Mouse (Mus musculus) heart, adult 2 months (tissue): ENCODE results near the gene Tle3. TPM values are rescaled to one million over a fixed set of nuclear protein-coding genes. Genes with fewer than 3 reads are reported as not detected.

Source experiments
- DNase-seq, 2 experiments: peaks; one replicate each; pipeline ENCODE4 v3.0.0; 2021
- H3K27ac ChIP-seq: fragments of 200-600 bp; 2 replicates; pipeline ENCODE4 v1.8.1; 2022
- H3K27me3 ChIP-seq: fragments of 200-500 bp; 2 replicates; pipeline ENCODE4 v1.6.1; 2012; ENCODE audit warnings: mild to moderate bottlenecking, low read length, inconsistent platforms, mixed read lengths; ENCODE audit not compliant: control insufficient read depth, insufficient read depth
- H3K36me3 ChIP-seq: fragments of 200-500 bp; 2 replicates; pipeline ENCODE4 v1.6.1; 2012; ENCODE audit warnings: low read length, inconsistent platforms; ENCODE audit not compliant: control insufficient read depth, insufficient read depth
- H3K4me1 ChIP-seq: fragments of 200-500 bp; 2 replicates; pipeline ENCODE4 v1.6.1; 2011; ENCODE audit warnings: low read length; ENCODE audit not compliant: control insufficient read depth, insufficient read depth
- H3K4me3 ChIP-seq: fragments of 200-600 bp; 2 replicates; pipeline ENCODE4 v1.8.1; 2022
- H3K79me2 ChIP-seq: fragments of 200-500 bp; replicated peaks from 2 replicates; pipeline ENCODE4 v1.6.1; 2012; ENCODE audit warnings: mild to moderate bottlenecking, inconsistent platforms, low read length, moderate library complexity, mixed read lengths; ENCODE audit not compliant: control insufficient read depth, insufficient read depth
- H3K9ac ChIP-seq: fragments of 200-500 bp; 2 replicates; pipeline ENCODE4 v1.6.1; 2012; ENCODE audit warnings: low read depth, mild to moderate bottlenecking, control low read depth, inconsistent platforms, low read length, mixed read lengths
- CTCF ChIP-seq: fragments of 200-600 bp; IDR thresholded peaks from 2 replicates; pipeline ENCODE4 v1.8.1; 2022; ENCODE audit warnings: antibody characterized with exemption, mild to moderate bottlenecking, moderate library complexity
- EP300 ChIP-seq: fragments of 200-500 bp; IDR thresholded peaks from 2 replicates; pipeline ENCODE4 v1.6.1; 2011; ENCODE audit warnings: low read depth, low read length, control low read depth; ENCODE audit not compliant: insufficient read depth
- POLR2A ChIP-seq: fragments of 200-500 bp; IDR thresholded peaks from 2 replicates; pipeline ENCODE4 v1.6.1; 2011; ENCODE audit warnings: mild to moderate bottlenecking, low read depth, low read length, control low read depth; ENCODE audit not compliant: insufficient read depth
- WGBS: fragments of 180-500 bp; shearing (Covaris S2); methylation state at CpG from one replicate; pipeline ENCODE4 v1.1.7; 2018; 5-methylcytosine and 5-hydroxymethylcytosine counted together
- intact Hi-C: fragments of 180-260 bp; cut with DNase I; formaldehyde crosslinking; loops from one replicate; pipeline ENCODE4 v1.15.1; 2025
- polyA plus RNA-seq: library from polyadenylated mRNA; depleted of rRNA; stranded (reverse); fragments of >200 nt; gene quantifications from 2 replicates; pipeline ENCODE4 v1.2.3, GENCODE M21; 2012
- total RNA-seq, 2 experiments: library from RNA; stranded (reverse); gene quantifications; 2 replicates each; pipeline ENCODE4 v1.2.3; 2021

Tle3 gene
- total and polyA plus RNA-seq, 3 experiments: 16.5 to 16.8 (median 16.6) TPM

DNA sequence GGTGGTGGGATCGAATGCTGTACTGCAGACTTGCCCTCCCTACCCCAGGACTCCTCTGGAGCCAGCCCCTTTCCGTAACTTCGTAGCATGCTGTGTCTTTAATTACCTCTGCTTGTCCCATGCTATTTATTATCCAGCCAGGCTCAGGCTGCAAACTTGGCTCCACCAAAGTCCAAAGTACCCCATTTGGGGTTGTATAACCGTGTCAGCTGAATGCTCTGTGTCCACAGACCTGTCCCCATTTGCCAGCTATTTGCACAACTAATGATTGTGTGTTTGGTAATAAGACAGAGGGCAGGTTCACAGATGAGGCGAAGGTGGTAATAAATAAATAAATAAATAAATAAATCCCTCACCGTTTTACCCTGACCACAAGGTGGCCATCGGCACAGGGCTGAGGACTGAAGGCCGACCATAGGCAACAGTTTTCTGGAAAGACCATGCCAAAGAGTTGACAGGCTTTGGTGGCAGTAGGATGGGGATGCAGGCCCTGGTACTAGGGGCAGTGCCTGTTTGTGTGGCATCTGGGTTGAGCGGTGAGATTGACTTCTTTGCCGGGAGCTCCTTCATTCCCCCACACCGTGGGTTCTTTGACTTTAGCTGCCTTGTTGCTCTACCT is 7.0 kb downstream of the Tle3 start:
- peaks cover 13% of the 10 kb centered on the region for H3K4me1 ChIP-seq

DNA sequence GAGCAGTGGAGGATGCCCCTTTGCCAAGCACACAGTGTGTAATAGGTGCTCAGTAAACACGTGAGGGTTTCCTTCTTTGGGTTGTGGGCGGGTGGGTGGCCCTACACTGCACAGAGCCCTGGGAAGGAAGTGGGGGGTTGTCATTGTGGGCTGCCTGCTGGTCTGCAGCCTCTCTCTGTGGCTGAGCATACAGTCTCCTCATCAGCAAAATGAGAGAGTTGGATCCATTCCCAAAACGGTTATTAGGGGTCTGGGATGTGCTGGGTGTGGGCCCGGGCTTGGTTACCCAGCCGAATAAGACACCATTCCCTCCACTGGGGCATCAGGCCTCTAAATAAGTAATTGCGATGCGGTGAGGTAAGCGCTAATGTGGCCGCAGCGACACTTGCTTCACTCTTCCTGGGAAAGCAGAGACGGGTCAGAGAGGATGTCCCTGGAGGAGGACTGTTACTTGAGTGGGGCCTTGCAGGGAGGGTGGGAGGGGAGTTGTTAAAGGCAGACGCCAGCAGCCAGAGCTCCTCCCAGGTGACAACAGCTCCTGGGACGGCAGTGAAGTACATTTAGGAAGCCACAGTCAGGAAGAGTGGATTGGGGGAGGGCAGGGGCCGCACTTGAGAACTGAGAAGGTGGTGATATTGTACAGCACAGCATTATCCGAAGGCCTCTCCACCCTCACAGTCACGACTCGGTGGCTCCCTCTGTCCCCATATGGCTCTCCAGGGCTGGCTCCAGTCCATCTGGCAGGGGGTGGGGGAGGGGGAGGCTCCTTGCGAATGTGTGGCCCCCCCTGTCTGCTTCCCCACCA is 8.3 kb downstream of the Tle3 start:
- WGBS: 8% methylated on average over 18 of the region's 18 CpGs
- intact Hi-C loops: loop anchor here (10.0 kb wide), 1 partner anchor 514 kb away; no protein-coding TSS in a partner anchor
- Histone ChIP-seq H3K36me3 (no peaks in the 10 kb centered on the region; the same call in 1 of the 2 replicates), H3K27ac (no peak overlapping the region), H3K4me3 (no peak overlapping the region), H3K9ac (no peak overlapping the region), H3K4me1 (peaks cover 11% of the 10 kb centered on the region), H3K27me3 (no peaks in the 10 kb centered on the region), H3K79me2 (no peaks in the 10 kb centered on the region)
- DNase-seq: peak in 1 of 2 experiments; percentile 49
- TF ChIP-seq POLR2A (no peak), EP300 (no peak), CTCF (no peak)

More for the DNA sequence above, 7.0 kb downstream of the Tle3 start:
- Histone ChIP-seq H3K36me3 (no peaks in the 10 kb centered on the region; the same call in 1 of the 2 replicates), H3K27ac (no peak overlapping the region), H3K27me3 (no peaks in the 10 kb centered on the region), H3K9ac (no peak overlapping the region), H3K4me3 (no peak overlapping the region), H3K79me2 (no peaks in the 10 kb centered on the region)
- intact Hi-C loops: no loop called here
- peak; percentile 21; the same call in 1 of the 2 replicates for TF ChIP-seq CTCF
- no peak for TF ChIP-seq EP300
- TF ChIP-seq POLR2A: no peak
- WGBS: 85% methylated on average over 11 of the region's 11 CpGs
- no peak for DNase-seq

DNA sequence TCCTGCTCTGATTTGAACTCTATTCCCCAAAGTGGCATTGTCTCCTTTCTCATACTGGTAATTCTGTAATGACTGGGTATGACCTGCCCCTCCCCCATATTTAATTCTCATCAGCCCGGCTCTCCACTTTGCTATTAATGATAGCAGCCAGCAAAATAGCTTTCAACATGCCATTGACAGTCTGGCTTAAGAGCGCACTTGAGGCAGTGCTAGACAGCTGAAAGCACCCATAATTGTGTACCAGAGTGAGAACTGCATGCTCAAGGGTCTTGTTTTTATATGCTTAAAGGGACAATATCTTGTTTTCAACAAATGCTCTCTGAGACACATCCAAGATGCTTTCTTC is 8.9 kb downstream of the Tle3 start:
- Histone ChIP-seq H3K79me2 (no peaks in the 10 kb centered on the region), H3K27me3 (no peaks in the 10 kb centered on the region), H3K4me3 (no peak overlapping the region), H3K27ac (no peak overlapping the region), H3K4me1 (peaks cover 11% of the 10 kb centered on the region), H3K36me3 (no peaks in the 10 kb centered on the region; the same call in 1 of the 2 replicates), H3K9ac (no peak overlapping the region)
- WGBS: 47% methylated on average over 2 of the region's 2 CpGs
- intact Hi-C loops: loop anchor here (10.0 kb wide), 1 partner anchor 514 kb away; no protein-coding TSS in a partner anchor
- no peak for DNase-seq
- TF ChIP-seq POLR2A (no peak), EP300 (no peak), CTCF (no peak)

DNA sequence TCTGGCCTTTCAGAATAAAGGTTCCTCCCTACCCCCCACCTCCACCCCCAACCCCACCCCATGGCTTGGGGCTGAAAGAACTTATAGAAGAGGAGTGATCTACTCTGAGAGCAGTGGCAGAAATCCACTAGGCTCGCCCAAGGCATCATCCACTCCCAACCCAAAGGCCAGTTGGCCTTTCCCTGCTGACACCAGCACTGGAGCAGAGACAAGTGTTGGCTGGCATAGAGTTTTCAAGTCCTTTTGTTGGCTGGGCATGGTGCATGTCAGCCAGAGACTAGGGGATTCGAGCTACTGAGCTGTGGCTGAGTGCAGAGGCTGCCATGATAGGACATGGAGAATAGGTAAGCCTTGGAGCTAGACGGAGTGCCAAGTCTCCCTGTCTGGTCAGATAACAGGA is 9.3 kb downstream of the Tle3 start:
- 67% methylated on average over 3 of the region's 3 CpGs for WGBS
- no peaks in the 10 kb centered on the region for H3K27me3 ChIP-seq

DNA sequence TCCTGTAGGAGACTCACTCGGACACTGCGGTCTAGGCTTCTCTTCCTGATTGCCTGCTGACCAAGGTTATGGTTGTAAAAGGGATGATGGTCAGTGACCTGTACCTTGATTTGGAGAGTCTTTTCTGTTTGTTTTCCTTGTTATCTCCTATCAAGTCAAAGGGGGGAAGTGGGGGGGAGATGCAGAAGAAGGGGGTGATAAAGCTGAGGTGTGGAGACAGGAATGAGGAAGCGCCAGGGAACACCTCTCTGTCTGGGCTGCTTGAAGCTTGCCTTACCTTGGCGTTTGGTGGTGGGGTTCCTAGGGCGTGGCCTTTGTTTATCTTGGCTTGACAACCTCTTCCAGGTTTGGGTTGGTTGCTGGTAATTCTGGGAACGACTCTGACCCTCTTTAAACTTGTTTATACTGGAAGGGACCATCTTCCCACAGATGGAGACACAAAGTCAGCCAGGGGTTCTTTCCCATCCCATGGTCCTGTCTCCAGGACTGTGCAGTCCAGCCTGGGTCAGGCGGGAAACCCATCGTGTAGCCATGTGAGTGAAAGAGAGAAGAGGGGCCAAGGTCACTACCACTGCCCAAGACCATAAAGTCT is 10.5 kb downstream of the Tle3 start:
- no peaks in the 10 kb centered on the region for H3K36me3 ChIP-seq
- no peaks in the 10 kb centered on the region for H3K27me3 ChIP-seq
- intact Hi-C loops: loop anchor here (10.0 kb wide), 1 partner anchor 512 kb away; no protein-coding TSS in a partner anchor
- TF ChIP-seq POLR2A: no peak
- TF ChIP-seq CTCF: no peak
- TF ChIP-seq EP300: no peak
- no peak overlapping the region for H3K4me3 ChIP-seq
- DNase-seq: no peak
- H3K9ac ChIP-seq: no peak overlapping the region
- no peak overlapping the region for H3K27ac ChIP-seq
- 65% methylated on average over 8 of the region's 8 CpGs for WGBS
- H3K79me2 ChIP-seq: no peaks in the 10 kb centered on the region
- peaks cover 9% of the 10 kb centered on the region for H3K4me1 ChIP-seq

More for the DNA sequence above, 9.3 kb downstream of the Tle3 start:
- Histone ChIP-seq H3K9ac (no peak overlapping the region), H3K4me1 (peaks cover 11% of the 10 kb centered on the region), H3K36me3 (no peaks in the 10 kb centered on the region; the same call in 1 of the 2 replicates), H3K27ac (no peak overlapping the region), H3K4me3 (no peak overlapping the region), H3K79me2 (no peaks in the 10 kb centered on the region)
- TF ChIP-seq EP300 (no peak), CTCF (no peak), POLR2A (no peak)
- DNase-seq: no peak
- intact Hi-C loops: loop anchor here (10.0 kb wide), 1 partner anchor 513 kb away; no protein-coding TSS in a partner anchor
